Mouse (Mus musculus): ENCODE measurements around the gene Ric3. TPM values are rescaled to one million over a fixed set of nuclear protein-coding genes. Genes with fewer than 3 reads are reported as not detected.
"Not testable (repeated sequence)": the region's sequence is repeated elsewhere in the genome, so short reads cannot be mapped to it uniquely, and the experiment has no call there.

The Ric3 gene
- polyA plus RNA-seq, 1 experiment from 2014 or later, result 4.7 TPM

- no peak overlapping the region for H3K27ac ChIP-seq
- no peaks in the 10 kb centered on the region for H3K27me3 ChIP-seq
- H3K9ac ChIP-seq (replicated peaks), result no peak overlapping the region
- H3K4me3 ChIP-seq (replicated peaks), result no peak overlapping the region
- H3K36me3 ChIP-seq, result no peaks in the 10 kb centered on the region
- no peak overlapping the region for H3K4me2 ChIP-seq
- H3K9me3 ChIP-seq, result no peaks in the 10 kb centered on the region
- WGBS, result 37% methylated on average over 6 of the region's 6 CpGs
- no peaks in the 10 kb centered on the region for H3K4me1 ChIP-seq (replicated peaks)
- 0 out of 2 replicates have a peak, but pooled peaks have one; percentile 15 for ATAC-seq (ENCODE audit: insufficient number of reproducible peaks, insufficient read depth, low FRiP score, low TSS enrichment, low read depth)
These were observed 15.3 kb upstream of the Ric3 start for GRCm38 (mm10) chr7:109098145-109099018.

DNA sequence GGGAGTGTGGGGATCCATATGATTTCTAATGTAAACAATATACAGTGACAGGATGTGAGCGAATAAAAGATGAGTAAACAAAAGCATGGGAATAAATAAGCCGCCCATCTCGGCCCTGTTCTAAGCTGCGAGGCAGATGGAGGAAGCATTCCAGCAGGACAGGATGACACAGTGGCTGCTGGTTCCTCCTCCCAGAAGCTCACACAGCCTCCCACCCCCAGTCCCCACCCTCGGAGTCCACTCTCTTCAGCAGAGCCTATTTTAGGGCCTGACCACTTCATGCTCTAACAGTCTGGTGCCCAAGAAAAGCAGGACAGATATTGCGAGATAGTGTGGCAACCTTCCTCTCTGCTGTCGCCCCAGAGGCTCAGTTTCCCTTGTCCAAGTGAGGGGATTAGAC, 14.1 kb upstream of the Ric3 start:
- no peak overlapping the region for H3K27ac ChIP-seq
- no peaks in the 10 kb centered on the region for H3K27me3 ChIP-seq
- no peak overlapping the region for H3K4me2 ChIP-seq
- 86% methylated on average over 7 of the region's 7 CpGs for WGBS
- no peak overlapping the region for H3K9ac ChIP-seq (replicated peaks)
- no peak for ATAC-seq (ENCODE audit: insufficient number of reproducible peaks, insufficient read depth, low FRiP score, low TSS enrichment, low read depth)
- H3K4me1 ChIP-seq (replicated peaks), result no peaks in the 10 kb centered on the region
- H3K36me3 ChIP-seq, result no peaks in the 10 kb centered on the region
- no peak overlapping the region for H3K4me3 ChIP-seq (replicated peaks)
- no peaks in the 10 kb centered on the region for H3K9me3 ChIP-seq

DNA sequence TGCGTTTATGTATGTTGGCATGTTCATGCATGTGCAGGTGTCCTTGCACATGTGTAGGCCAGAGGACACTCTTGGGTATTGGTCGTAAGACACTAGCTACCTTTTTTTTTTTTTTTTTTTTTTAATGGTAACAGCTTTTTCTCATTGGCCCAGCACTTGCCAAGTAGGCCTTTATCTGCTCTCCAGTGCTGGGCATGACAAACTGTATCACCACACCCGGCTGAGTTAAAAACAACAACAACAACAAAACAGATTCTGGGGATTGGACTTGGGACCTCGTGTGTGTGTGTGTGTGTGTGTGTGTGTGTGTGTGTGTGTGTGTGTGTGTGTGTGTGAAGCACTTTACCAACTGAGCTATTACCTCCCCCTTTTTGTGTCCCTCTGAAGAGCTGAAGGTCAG, 13.5 kb upstream of the Ric3 start:
- Histone ChIP-seq H3K4me3 (replicated peaks) (no peak overlapping the region), H3K27ac (no peak overlapping the region), H3K4me2 (no peak overlapping the region), H3K27me3 (no peaks in the 10 kb centered on the region), H3K9me3 (no peaks in the 10 kb centered on the region), H3K9ac (replicated peaks) (no peak overlapping the region), H3K4me1 (replicated peaks) (no peaks in the 10 kb centered on the region), H3K36me3 (no peaks in the 10 kb centered on the region)
- ATAC-seq (ENCODE audit: insufficient number of reproducible peaks, insufficient read depth, low FRiP score, low TSS enrichment, low read depth), result no peak
- 73% methylated on average over 4 of the region's 4 CpGs for WGBS

DNA sequence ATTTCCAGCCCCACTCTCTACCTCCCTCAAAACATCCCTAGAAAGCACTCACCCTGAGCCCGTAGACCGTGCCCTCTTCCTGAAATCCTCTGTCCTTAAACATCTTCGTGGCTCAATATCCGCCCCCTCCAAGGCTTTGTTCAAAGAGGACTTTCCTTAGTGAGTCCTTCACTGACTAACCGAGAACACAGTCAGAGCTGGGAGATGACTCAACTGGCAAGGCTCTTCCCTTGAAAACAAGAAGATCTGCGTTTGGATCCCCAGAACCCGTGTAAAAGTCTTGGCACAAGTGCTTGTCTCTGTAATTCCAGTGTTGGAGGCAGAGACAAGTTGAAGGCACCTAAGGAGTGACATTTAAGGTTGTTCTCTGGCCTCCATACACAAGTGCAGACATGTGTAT, 11.2 kb upstream of the Ric3 start:
- no CpG with 5 or more reads among the region's 7 CpGs for WGBS
- H3K27ac ChIP-seq, result no peak overlapping the region
- no peak overlapping the region for H3K4me3 ChIP-seq (replicated peaks)
- H3K9me3 ChIP-seq, result no peaks in the 10 kb centered on the region
- no peak overlapping the region for H3K4me2 ChIP-seq
- no peaks in the 10 kb centered on the region for H3K36me3 ChIP-seq
- H3K27me3 ChIP-seq, result no peaks in the 10 kb centered on the region
- H3K9ac ChIP-seq (replicated peaks), result no peak overlapping the region
- H3K4me1 ChIP-seq (replicated peaks), result no peaks in the 10 kb centered on the region
- no peak for ATAC-seq (ENCODE audit: insufficient number of reproducible peaks, insufficient read depth, low FRiP score, low TSS enrichment, low read depth)

DNA sequence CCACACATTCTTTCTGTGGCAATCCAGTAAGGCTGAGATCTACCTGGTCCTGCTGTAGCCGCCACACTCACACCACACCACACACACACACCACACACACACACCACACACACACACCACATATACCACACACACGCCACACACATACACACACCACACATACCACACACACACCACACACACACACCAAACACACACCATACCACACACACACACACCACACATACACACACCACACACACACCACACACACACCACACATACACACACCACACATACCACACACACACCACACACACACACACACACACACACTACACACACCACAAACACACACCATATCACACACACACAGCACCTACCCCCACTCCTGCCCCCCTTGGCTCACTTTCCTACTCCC, 8.2 kb upstream of the Ric3 start:
- not testable (repeated sequence) for H3K27me3 ChIP-seq; H3K4me1 ChIP-seq (replicated peaks); H3K9ac ChIP-seq (replicated peaks); H3K36me3 ChIP-seq; H3K27ac ChIP-seq; H3K9me3 ChIP-seq; ATAC-seq (ENCODE audit: insufficient number of reproducible peaks, insufficient read depth, low FRiP score, low TSS enrichment, low read depth); H3K4me2 ChIP-seq; H3K4me3 ChIP-seq (replicated peaks)
- WGBS, result no CpG with 5 or more reads among the region's 2 CpGs

DNA sequence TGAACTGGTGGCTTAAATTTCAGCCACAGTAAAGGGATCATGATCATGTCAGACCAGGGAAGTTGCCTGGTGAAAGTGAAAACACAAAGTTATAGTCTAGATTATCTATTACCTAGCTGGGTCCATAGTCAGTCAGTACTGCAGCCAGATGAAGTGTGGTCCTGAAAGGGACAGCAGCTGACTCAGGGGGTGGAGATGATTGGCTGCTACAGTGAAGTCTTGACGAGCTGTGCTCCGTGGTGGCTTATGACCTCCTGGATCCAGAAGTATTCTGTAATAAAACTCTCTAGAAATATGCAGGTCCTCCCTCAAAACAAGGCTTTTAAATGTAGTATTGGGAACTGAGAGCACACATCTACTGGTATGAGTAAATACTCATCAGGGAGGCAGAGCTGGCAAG, 3.8 kb upstream of the Ric3 start:
- Histone ChIP-seq H3K4me3 (replicated peaks) (no peak overlapping the region), H3K9me3 (no peaks in the 10 kb centered on the region), H3K9ac (replicated peaks) (no peak overlapping the region), H3K27me3 (peaks cover 25% of the 10 kb centered on the region), H3K4me2 (no peak overlapping the region), H3K27ac (no peak overlapping the region), H3K4me1 (replicated peaks) (peaks cover 6% of the 10 kb centered on the region; the same call in 1 of the 2 replicates), H3K36me3 (no peaks in the 10 kb centered on the region)
- 0% methylated on average over 2 of the region's 2 CpGs for WGBS
- ATAC-seq (ENCODE audit: insufficient number of reproducible peaks, insufficient read depth, low FRiP score, low TSS enrichment, low read depth), result no peak

- no peaks in the 10 kb centered on the region for H3K36me3 ChIP-seq
- peaks cover 6% of the 10 kb centered on the region; the same call in 1 of the 2 replicates for H3K4me1 ChIP-seq (replicated peaks)
- no peak overlapping the region for H3K27ac ChIP-seq
- peaks cover 29% of the 10 kb centered on the region for H3K27me3 ChIP-seq
- 0 out of 2 replicates have a peak overlapping the region, but pooled peaks have one; percentile 74 for H3K4me2 ChIP-seq
- no peak overlapping the region for H3K9ac ChIP-seq (replicated peaks)
- no peaks in the 10 kb centered on the region for H3K9me3 ChIP-seq
- 86% methylated on average over 4 of the region's 4 CpGs for WGBS
- ATAC-seq (ENCODE audit: insufficient number of reproducible peaks, insufficient read depth, low FRiP score, low TSS enrichment, low read depth), result no peak
- H3K4me3 ChIP-seq (replicated peaks), result no peak overlapping the region
These were observed 668 bp upstream of the Ric3 start for GRCm38 (mm10) chr7:109083813-109084184.

DNA sequence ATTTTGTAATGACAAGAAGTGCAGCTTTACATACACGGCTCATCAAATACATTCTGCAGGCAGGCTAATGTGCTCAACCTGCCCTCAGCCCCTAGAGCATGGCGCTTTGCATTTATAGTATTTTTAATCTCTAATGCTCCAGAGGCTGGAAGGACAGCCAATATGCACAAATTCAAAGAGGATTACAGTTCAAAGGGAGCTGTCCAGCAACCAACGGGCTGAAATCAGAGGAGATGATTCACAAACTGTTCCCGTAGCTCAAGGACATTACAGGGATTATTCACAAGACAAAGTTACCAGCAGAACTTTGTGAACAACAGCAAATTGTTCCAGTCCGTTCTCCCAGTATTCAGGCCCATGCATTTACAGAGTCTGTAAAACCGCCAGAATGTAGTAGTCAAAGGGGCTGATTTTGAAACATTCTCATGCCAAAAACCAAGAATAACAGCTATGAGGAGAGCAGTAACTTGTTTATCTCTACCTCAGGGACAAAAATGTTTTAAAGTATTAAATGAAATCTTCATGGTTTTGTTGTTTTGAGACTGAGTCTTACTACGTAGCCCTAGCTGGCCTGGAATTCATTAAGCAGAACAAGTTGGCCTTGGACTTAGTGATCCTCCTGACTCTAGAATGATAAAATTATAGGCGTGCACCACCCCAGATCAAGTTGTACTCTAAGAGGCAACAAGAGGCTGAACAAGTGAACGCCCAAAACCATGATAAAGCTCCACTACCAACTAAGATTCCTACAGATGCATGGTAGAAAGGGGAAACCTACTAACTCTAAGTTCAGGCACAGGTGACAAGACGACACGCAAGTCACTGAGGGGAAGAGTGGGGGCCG, 640 bp downstream of the Ric3 start:
- Histone ChIP-seq H3K4me2 (peak overlapping the region; percentile 74), H3K27ac (no peak overlapping the region), H3K4me1 (replicated peaks) (peaks cover 6% of the 10 kb centered on the region; the same call in 1 of the 2 replicates), H3K9ac (replicated peaks) (peak overlapping the region; percentile 53), H3K4me3 (replicated peaks) (peak overlapping the region; percentile 61), H3K27me3 (peaks cover 29% of the 10 kb centered on the region), H3K9me3 (no peaks in the 10 kb centered on the region), H3K36me3 (no peaks in the 10 kb centered on the region)
- 25% methylated on average over 12 of the region's 12 CpGs for WGBS
- ATAC-seq (ENCODE audit: insufficient number of reproducible peaks, insufficient read depth, low FRiP score, low TSS enrichment, low read depth), result no peak

- Histone ChIP-seq H3K9ac (replicated peaks) (no peak overlapping the region), H3K9me3 (no peaks in the 10 kb centered on the region), H3K27ac (no peak overlapping the region), H3K36me3 (no peaks in the 10 kb centered on the region), H3K4me1 (replicated peaks) (no peaks in the 10 kb centered on the region; the same call in 1 of the 2 replicates), H3K4me2 (no peak overlapping the region), H3K4me3 (replicated peaks) (no peak overlapping the region), H3K27me3 (no peaks in the 10 kb centered on the region)
- 73% methylated on average over 5 of the region's 5 CpGs for WGBS
- ATAC-seq (ENCODE audit: insufficient number of reproducible peaks, insufficient read depth, low FRiP score, low TSS enrichment, low read depth), result no peak
These were observed 10.8 kb downstream of the Ric3 start for GRCm38 (mm10) chr7:109072326-109072725.

DNA sequence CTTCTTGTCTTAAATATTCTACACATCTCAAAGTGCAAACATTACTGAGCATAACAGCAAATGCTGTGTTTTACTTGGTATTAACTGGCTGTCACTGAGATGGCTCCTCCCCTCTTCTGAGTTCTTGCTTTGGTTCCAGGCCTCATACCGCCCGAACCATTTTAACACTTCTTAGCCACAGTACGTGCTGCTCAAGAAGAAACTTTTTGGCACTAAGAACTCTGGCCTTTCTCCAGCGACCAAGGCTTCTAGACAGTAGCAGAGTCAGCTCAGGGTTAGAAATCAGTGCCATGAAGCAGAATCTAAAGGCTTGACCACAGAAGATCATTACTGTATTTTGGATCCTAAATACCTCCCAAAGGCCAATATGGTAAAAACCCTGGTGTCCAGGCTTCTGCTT, 13.5 kb downstream of the Ric3 start:
- Histone ChIP-seq H3K36me3 (no peaks in the 10 kb centered on the region), H3K9me3 (no peaks in the 10 kb centered on the region), H3K27ac (no peak overlapping the region), H3K4me1 (replicated peaks) (no peaks in the 10 kb centered on the region; the same call in 1 of the 2 replicates), H3K27me3 (no peaks in the 10 kb centered on the region), H3K4me2 (no peak overlapping the region), H3K9ac (replicated peaks) (no peak overlapping the region), H3K4me3 (replicated peaks) (no peak overlapping the region)
- WGBS, result 85% methylated on average over 4 of the region's 4 CpGs
- no peak for ATAC-seq (ENCODE audit: insufficient number of reproducible peaks, insufficient read depth, low FRiP score, low TSS enrichment, low read depth)

DNA sequence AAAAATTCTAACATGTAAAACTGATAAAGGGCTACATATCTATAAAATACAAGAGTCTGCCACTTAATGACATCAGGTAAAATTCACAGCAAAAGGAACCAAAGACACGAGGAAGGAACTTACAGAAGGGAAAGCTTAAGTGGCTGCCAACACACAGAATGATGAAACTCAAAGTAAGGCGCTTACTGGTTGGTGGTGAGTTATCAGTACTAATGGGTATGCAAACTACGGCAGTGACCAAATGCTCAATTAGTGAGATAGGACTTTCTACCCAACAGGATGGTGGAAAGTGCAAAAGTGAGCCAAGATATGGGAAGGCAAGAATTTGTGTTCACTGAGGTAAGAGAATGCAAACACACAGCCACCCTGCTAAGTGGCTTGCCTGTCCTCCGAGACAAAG, 23.6 kb downstream of the Ric3 start:
- Histone ChIP-seq H3K4me1 (replicated peaks) (no peaks in the 10 kb centered on the region), H3K36me3 (no peaks in the 10 kb centered on the region), H3K27ac (no peak overlapping the region), H3K9ac (replicated peaks) (no peak overlapping the region), H3K4me2 (no peak overlapping the region), H3K27me3 (no peaks in the 10 kb centered on the region), H3K4me3 (replicated peaks) (no peak overlapping the region), H3K9me3 (no peaks in the 10 kb centered on the region)
- WGBS, result 83% methylated on average over 4 of the region's 4 CpGs
- no peak for ATAC-seq (ENCODE audit: insufficient number of reproducible peaks, insufficient read depth, low FRiP score, low TSS enrichment, low read depth)
